Mouse (Mus musculus) liver, adult 2 months (tissue): ENCODE data around the gene Psmd2.

Source experiments
- CTCF ChIP-seq: fragments of 200-500 bp; IDR thresholded peaks from 2 replicates; pipeline ENCODE4 v1.5.1; 2011; ENCODE audit warnings: low read depth, low read length, control low read depth
- POLR2A ChIP-seq: fragments of 200-500 bp; IDR thresholded peaks from 2 replicates; pipeline ENCODE4 v1.6.1; 2011; ENCODE audit warnings: low read length, control low read depth; ENCODE audit not compliant: insufficient read depth; ENCODE audit errors: extremely low read depth

GRCm38 (mm10) chr16:20671886-20672285 is 20.4 kb downstream of the Psmd2 start:
- TF ChIP-seq CTCF, result no peak
- TF ChIP-seq POLR2A, result no peak
